Mouse (Mus musculus): Measurements from ENCODE around the gene Sugp2.

Gene Sugp2

GRCm38 (mm10) chr8:70281001-70281400 is 47.0 kb downstream of the Sugp2 start:
- peak; percentile 85 for DNase-seq (ENCODE audit: inconsistent ontology term)

GRCm38 (mm10) chr8:70282603-70283135 is 48.6 kb downstream of the Sugp2 start, which contains the start of gene Homer3:
Gene Homer3 (plus strand): TSS chr8:70282827.
- DNase-seq (ENCODE audit: inconsistent ontology term), result peak; percentile 96

DNA sequence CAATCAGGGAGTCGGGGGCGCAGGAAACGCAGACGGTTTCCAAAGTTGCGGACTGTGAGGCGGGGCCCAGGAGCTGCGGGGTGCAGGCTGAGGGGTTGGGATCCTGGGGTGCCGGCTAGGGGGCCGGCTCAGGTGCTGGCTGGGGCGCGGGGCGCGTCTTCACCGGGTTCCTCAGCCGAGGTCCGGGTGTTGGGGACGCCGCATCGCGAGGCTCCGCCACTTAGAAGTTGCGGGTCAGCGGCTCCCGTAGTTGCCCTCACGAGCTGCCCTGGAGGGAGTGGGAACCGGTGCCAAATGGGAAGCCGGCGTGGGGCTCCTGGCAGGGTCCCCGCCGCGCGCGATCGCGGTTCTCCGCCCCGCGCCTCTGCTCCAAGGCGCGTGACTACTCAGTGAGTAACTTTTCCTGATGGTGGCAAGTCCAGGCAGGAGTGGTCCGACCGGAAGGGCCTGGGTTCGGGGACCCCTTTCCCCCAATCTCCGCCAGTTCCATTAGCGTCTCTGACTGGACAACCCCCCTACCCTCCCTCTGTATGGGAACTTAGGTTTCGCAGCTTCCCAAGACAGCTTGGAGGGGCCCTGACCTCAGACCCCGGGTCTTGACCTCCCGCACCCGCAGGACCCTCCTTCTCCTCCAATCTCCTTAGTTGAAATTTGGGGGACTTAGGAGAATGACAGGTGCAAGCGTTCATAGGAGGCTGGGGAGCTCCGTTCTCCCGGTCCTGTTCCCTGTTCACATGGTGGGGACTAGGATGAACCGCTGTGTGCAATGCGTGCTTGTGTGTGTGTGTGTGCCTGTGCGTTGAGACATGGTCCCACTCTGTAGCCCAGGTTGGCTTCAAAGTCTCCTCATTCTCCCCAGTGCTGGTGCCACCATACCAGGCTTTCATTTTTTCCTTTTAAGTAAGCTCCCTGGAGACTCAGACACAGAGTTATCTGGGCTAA is 49.4 kb downstream of the Sugp2 start:
- peak; percentile 57 for DNase-seq (ENCODE audit: inconsistent ontology term)

DNA sequence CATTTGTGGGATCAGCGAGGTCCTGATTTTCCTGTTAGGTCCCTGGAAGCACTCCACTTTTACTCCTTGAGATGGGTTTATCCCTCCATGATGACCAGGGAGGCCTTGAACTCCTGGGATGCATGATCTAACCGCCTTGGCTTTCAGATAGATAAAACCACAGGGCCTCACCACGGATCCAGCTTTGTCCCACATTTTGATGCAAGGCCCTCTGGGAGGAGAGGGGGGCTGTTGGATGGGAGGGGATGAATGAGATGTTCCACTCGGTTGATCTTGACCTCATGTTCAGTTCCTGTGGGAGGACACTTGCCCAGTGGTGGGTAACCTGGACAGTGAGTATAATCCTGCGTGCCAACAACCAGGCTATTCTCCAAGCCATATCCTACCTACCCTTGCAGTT is 50.4 kb downstream of the Sugp2 start:
- no peak for DNase-seq (ENCODE audit: inconsistent ontology term)

DNA sequence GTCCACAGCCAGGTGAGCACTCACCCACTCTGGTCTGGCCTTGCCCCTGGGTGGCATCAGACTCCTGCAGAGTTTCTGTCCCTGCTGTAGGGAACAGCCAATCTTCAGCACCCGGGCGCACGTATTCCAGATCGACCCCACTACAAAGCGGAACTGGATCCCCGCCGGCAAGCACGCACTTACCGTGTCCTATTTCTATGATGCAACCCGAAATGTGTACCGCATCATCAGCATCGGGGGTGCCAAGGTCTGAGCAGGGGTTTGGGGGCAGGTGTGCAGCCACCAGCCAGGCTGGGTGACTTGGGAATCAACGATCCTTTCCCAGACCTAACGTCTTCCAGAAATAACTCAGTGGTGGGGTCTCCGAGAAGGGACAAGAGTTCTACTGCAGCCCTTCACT is 51.3 kb downstream of the Sugp2 start:
- DNase-seq (ENCODE audit: inconsistent ontology term), result no peak

GRCm38 (mm10) chr8:70286737-70287136 is 52.7 kb downstream of the Sugp2 start:
- DNase-seq (ENCODE audit: inconsistent ontology term), result no peak

- no peak for DNase-seq (ENCODE audit: inconsistent ontology term)
Observed at GRCm38 (mm10) chr8:70293988-70294405, 60.0 kb downstream of the Sugp2 start.

- DNase-seq (ENCODE audit: inconsistent ontology term), result no peak
Observed at GRCm38 (mm10) chr8:70300881-70301280, 66.9 kb downstream of the Sugp2 start.

DNA sequence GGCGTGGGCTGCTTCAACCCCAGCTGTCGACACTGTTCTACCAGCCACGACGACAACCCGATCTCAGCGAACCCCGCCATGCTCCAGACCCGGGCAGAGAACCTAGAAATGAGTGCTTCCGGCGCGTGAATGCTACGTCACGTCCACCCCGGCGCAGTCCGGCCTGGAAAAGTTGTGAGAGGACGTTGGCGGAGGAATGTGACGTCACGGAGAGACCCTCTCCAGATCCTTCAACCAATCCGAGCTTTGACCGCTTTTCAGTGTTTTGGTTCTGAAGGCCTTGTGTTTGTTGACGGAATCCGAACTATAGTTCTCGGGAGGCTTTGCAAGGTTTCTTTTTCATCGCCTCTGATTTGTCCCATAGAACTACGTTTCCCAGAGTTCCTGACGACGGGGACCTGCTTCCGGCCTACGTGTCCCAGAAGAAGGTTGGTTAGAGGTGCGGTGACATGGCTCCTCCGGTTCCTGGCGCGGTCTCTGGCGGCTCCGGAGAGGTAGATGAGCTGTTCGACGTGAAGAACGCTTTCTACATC is 68.4 kb downstream of the Sugp2 start, which contains the start of the genes Ddx49 and Cope:
TSS of gene Ddx49 (minus strand) at position 132 of the 533 bp plus-strand sequence.
TSS of gene Cope (plus strand) at position 161 of the 533 bp plus-strand sequence.
- DNase-seq (ENCODE audit: inconsistent ontology term), result peak; percentile 95

DNA sequence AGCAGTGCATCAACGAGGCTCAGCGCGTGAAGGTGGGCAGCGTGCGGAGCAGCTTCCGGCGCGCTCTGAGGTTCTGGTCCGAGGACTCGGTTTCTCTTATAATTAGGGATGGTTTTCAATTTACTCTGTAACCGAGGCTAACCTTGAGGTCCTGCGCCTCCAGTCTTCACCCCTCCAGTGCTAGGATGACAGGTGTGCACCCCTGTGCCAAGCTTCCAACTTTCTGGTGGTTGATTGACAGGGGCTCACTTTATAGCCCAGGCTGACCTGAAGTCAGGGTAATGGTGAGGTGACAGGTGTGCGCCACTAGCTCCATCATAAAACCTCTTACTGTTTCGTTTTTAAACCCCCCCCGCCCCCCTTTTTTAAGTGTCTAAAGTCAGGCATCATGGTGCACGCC is 68.9 kb downstream of the Sugp2 start:
- no peak for DNase-seq (ENCODE audit: inconsistent ontology term)

GRCm38 (mm10) chr8:70309311-70309710 is 75.3 kb downstream of the Sugp2 start:
- no peak for DNase-seq (ENCODE audit: inconsistent ontology term)

GRCm38 (mm10) chr8:70313399-70313798 is 79.4 kb downstream of the Sugp2 start:
- no peak for DNase-seq (ENCODE audit: inconsistent ontology term)

DNA sequence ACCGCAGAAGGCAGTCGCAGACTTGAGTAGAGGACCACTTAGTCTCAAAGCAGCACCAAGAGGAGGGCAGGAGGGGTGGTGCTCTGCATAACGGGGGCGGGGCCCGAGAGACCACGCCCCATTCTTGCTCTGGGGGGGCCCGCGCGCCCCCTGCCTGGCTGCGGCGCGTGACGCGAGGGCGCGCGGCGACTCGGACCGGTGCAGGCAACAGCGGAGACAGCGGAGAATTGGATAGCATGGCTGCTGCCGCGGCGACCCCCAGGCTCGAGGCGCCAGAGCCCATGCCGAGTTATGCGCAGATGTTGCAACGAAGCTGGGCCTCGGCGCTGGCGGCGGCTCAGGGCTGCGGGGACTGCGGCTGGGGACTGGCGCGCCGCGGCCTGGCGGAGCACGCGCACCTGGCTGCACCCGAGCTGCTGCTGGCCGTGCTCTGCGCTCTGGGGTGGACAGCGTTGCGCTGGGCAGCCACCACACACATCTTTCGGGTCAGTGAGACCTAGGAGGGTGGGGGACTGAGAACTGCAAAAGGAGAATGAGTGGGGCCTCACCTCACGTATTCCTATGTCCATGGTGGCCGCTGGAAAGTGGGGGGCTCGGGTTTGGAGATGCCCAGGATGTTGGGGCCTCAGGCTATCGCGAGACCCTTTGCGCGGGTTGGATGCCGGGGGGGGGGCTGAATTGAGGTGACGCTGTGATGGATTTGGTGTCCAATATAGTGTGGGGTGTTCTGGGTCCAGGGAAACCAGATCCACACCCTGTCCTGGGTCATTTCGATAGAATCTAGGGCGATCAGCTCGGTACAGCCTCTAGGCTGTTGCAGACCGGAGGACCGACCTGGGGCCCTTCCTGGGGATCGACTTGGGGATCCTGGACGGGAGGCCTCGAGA is 81.8 kb downstream of the Sugp2 start, which contains the start of gene Cers1:
TSS of gene Cers1 (plus strand) at position 152 of the 887 bp plus-strand sequence.
- DNase-seq (ENCODE audit: inconsistent ontology term), result peak; percentile 81

DNA sequence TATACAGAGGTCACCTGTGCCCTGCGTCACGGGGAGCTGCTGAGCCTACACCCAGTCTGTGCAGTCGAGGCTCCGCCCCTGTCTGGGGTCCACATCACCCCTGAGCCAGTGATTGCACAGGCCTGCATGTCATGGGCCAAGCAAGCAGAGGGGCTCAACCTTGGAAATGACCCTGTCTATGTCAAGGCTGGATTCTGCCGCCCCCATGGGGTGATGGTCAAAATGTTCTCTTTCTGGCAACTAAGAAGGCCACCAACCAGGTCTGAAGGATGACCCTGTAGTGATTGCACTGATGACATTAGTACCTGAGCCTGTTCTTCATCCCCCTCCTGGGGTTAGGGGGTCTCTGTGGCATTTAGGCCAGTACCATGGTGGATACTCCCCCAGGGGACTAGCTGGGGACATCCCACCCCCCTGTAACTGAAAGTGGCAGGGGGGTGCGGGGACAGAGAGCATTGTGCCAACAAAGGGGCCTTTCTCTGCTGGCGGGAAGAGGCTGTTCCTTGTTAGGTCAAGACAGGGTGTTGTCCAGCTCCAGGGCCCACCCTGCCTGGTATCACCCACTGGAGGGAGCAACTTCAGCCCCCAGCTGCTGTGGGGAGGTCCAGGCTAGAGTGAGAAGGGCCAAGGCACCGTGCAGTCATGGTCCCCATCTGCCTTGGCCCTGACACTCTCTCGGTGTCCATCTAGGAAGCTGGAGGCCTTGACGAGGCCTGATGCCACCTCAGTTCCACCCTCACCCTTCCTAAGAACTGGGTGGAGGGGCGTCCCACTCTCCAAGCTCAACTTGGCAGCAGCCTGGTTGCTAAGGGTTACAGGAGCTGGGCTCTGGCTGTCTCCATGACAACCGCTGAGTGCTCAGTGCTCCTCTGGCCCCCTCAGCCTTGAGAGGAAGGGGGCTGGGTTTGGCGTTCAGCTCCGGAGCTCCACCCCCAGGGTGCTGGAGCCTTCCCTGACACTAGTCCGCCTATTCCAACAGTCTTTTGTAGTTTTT is 82.8 kb downstream of the Sugp2 start:
- no peak for DNase-seq (ENCODE audit: inconsistent ontology term)

DNA sequence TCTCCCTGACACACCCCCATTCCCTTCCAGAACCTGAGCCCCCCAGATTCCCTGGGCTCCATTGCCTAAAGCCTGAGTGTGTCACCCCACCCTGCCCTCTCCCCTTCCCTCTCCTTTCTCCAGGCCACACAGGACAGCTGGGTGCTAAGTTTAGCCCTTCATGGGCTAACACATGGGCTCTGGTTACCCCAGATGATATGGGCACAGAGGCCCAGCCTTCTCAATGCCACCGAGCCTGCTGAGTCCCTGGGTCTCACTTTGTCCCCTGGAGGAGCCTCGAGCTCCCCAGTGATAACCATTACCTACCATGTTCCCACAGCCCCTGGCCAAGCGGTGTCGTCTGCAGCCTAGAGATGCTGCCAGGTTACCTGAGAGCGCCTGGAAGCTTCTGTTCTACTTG is 83.8 kb downstream of the Sugp2 start:
- DNase-seq (ENCODE audit: inconsistent ontology term), result no peak

DNA sequence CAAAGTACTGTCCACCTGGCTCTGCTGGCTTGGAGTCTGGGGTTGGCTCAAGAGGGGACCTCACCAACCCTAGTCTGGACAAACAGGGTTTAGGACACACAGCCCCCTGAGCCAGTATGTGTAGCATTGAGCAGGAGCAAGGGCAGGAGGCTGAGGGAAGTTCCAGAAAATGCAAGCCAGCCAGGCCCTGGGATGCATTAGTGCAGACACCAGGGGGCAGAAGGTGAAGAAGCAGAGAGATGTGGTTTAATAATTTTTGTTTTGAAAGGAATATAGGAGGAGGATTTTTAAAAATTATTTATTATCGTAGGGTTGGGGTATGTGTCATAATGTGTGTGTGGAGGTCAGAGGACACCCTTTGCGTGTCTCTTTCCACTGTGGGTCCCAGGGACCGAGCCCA is 89.7 kb downstream of the Sugp2 start:
- no peak for DNase-seq (ENCODE audit: inconsistent ontology term)

DNA sequence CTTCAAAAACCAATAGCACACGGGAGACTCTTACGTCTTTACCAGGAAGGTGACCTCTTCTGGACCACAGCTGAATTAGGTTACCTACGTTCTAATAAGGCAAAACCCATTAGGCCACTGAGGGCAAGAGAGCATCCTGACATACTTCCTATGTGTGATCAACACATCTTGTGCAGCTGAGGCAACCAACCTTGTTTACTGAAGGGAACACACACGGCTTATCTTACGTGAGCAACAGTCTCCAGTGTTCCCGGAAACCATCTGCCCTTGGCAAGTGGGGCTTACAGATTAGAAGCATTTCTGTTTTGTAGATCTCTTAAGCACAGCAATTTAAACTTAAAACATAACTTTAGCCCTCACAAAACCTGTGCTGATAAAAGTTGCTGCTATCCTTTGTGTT is 93.5 kb downstream of the Sugp2 start:
- no peak for DNase-seq (ENCODE audit: inconsistent ontology term)

DNA sequence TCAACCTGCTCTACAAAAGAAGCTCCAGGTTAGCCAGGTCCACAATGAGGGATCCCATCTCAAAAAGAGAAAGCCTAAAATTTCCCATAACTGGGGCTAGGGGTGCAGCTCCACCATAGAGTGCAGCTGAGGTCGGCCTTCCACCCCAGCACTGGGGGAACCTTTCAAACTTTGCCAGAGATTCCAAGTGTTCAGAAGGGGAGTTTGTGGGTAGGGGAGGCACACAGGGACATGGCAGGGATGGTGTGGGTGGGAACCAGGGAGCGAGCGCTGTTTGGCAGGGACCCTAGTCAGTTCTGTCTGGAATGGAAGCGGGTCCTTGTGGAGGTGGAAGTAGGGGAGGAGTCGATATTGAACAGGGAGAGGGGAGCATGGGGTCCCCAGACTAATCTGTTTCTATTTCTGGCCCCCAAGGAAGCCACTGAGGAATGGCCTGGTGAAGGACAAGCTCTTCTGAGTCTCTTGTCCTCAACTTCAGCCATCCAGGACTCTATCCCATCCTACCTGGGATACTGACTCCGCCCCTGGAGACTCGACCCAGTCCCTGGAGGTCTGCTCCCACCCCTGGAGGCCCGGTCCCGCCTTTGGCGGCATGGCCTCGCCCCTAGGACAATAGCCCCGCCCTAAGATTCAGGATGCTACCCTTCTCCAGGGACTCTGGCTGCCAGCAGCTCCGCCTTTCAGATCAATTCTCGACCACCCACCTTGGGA is 95.3 kb downstream of the Sugp2 start, which contains the start of gene Gdf1:
TSS of gene Gdf1 (plus strand) at position 694 of the 711 bp plus-strand sequence.
- no peak for DNase-seq (ENCODE audit: inconsistent ontology term)
